Mouse (Mus musculus) megakaryocyte, embryonic 14.5 days (primary cell): ENCODE data around the gene Hrct1.

Experiments
- FLI1 ChIP-seq: IDR thresholded peaks from 2 replicates; pipeline ENCODE4 v1.6.1; 2012; ENCODE audit warnings: low read length, inconsistent platforms, mixed read lengths
- GATA1 ChIP-seq: IDR thresholded peaks from 3 replicates; pipeline ENCODE4 v1.6.1; 2012; ENCODE audit warnings: mixed read lengths, low read length, inconsistent platforms, borderline replicate concordance

- TF ChIP-seq GATA1 = no peak
- no peak for TF ChIP-seq FLI1
Measured at GRCm38 (mm10) chr4:43703439-43703838, 23.5 kb upstream of the Hrct1 start.
